Mouse (Mus musculus) C2C12 (cell line): Measurements from ENCODE around the gene Acadsb.

Source experiments
- CEBPB ChIP-seq: IDR thresholded peaks from one replicate; pipeline ENCODE4 v1.6.1; 2011; ENCODE audit warnings: low read depth, mild to moderate bottlenecking, control low read depth, moderate library complexity
- CTCF ChIP-seq: IDR thresholded peaks from one replicate; pipeline ENCODE4 v1.5.1; 2011; ENCODE audit not compliant: control insufficient read depth, insufficient read depth, insufficient read length
- MAX ChIP-seq: IDR thresholded peaks from one replicate; pipeline ENCODE4 v1.6.1; 2011; ENCODE audit warnings: mild to moderate bottlenecking, control low read depth
- USF1 ChIP-seq: IDR thresholded peaks from one replicate; pipeline ENCODE4 v1.6.1; 2011; ENCODE audit warnings: low read depth, mild to moderate bottlenecking, control low read depth, moderate library complexity

GRCm38 (mm10) chr7:131432244-131432643 lies 21.8 kb downstream of the Acadsb start:
- TF ChIP-seq MAX = no peak
- no peak for TF ChIP-seq CTCF
- no peak for TF ChIP-seq CEBPB
- no peak for TF ChIP-seq USF1
